Mouse (Mus musculus) lung, adult 2 months (tissue): Measurements from ENCODE around the gene Adgrf5.
"Not testable (repeated sequence)": the region's sequence is repeated elsewhere in the genome, so short reads cannot be mapped to it uniquely, and the experiment has no call there.

Source experiments
- CTCF ChIP-seq: fragments of 200-500 bp; IDR thresholded peaks from 2 replicates; pipeline ENCODE4 v1.5.1; 2011; ENCODE audit warnings: mild to moderate bottlenecking, low read length, control low read depth; ENCODE audit not compliant: insufficient read depth
- POLR2A ChIP-seq: fragments of 200-500 bp; IDR thresholded peaks from 2 replicates; pipeline ENCODE4 v1.6.1; 2011; ENCODE audit warnings: low read depth, mild to moderate bottlenecking, control low read depth, low read length, borderline replicate concordance; ENCODE audit errors: extremely low read depth

DNA sequence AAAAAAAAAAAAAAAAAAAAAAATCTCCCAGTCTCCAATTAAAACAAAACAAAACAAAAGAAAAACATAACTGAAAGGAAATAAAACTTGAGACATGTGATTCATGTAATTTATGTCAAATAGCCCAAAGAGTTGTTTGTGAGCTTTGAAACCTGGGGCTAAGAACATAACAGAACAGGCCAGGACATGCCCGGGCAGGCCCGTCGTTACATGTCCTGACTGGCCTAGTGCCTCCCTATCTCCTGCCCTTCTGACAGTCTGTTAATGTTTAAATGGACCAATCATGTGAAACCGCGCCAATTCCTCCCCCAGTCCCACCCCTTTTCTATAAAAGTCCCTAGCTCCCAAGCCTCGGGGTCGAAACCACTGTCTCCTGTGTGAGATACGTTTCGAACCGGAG is 130.1 kb downstream of the Adgrf5 start:
- not testable (repeated sequence) for TF ChIP-seq POLR2A, CTCF
